Mouse (Mus musculus) liver, adult 2 months (tissue): ENCODE data around the gene Chchd1.

Experiments used
- CTCF ChIP-seq: fragments of 200-500 bp; IDR thresholded peaks from 2 replicates; pipeline ENCODE4 v1.5.1; 2011; ENCODE audit warnings: low read depth, low read length, control low read depth
- POLR2A ChIP-seq: fragments of 200-500 bp; IDR thresholded peaks from 2 replicates; pipeline ENCODE4 v1.6.1; 2011; ENCODE audit warnings: low read length, control low read depth; ENCODE audit not compliant: insufficient read depth; ENCODE audit errors: extremely low read depth

- TF ChIP-seq POLR2A (no peak), CTCF (no peak)
Observed at GRCm38 (mm10) chr14:20693589-20694101, 9.2 kb upstream of the Chchd1 start.
